ENCODE assay signal across 12 mouse cellular contexts in genomic region chr11:109359043-109359752, GRCm38 (mm10). TPM values are rescaled to one million over a fixed set of nuclear protein-coding genes. Genes with fewer than 3 reads are reported as not detected.
A peak's percentile ranks its signal among the peaks of the same experiment; 100 is the strongest.
DNase-seq lines count a peak whose midpoint lies in the region; ATAC-seq and TF ChIP-seq lines count a peak whose summit lies in the region.
"Had no signal": no experiment of that assay in that cellular context is flagged by ENCODE, and none has a peak within 500 bp of the region (broad histone marks: within the 10 kb centered on the region; RNA-seq: fewer than 3 reads in every experiment).

No protein-coding gene starts in this region.

- no peaks in the 10 kb centered on the region for H3K36me3 ChIP-seq in liver, embryonic 14.5 days (replicated peaks; ENCODE audit: control insufficient read depth, insufficient read depth, low read depth)
- no peaks in the 10 kb centered on the region for H3K36me3 ChIP-seq in liver, embryonic 11.5 days (ENCODE audit: control insufficient read depth, insufficient read depth, low read length)
- no peaks in the 10 kb centered on the region for H3K36me3 ChIP-seq in midbrain, postnatal 0 days (ENCODE audit: insufficient read depth, low read length)

- no peak for TF ChIP-seq EP300 in liver, embryonic 14.5 days (IDR thresholded peaks at IDR 0.05; ENCODE audit: low read depth)

- ATAC-seq in liver, embryonic 14.5 days (ENCODE audit: insufficient read depth) = no peak
- ATAC-seq in liver, embryonic 11.5 days (replicated peaks; ENCODE audit: low FRiP score) = no peak
- no peak for ATAC-seq in midbrain, postnatal 0 days (ENCODE audit: low FRiP score)
- ATAC-seq in activated CD4-positive, CD25-positive, alpha-beta regulatory T cell, adult 4 months = no peak

- no peaks in the 10 kb centered on the region for H3K9me3 ChIP-seq in liver, embryonic 14.5 days (ENCODE audit: control insufficient read depth, low read length)
- H3K9me3 ChIP-seq in liver, embryonic 11.5 days (ENCODE audit: control insufficient read depth, low read length) = no peaks in the 10 kb centered on the region
- H3K9me3 ChIP-seq in midbrain, postnatal 0 days (ENCODE audit: low read length) = no peaks in the 10 kb centered on the region

- no peak overlapping the region for H3K27ac ChIP-seq in liver, embryonic 14.5 days
- H3K27ac ChIP-seq in liver, embryonic 11.5 days (ENCODE audit: low read depth, low read length) = no peak overlapping the region
- peak overlapping the region; percentile 32 for H3K27ac ChIP-seq in cortical plate, adult 2 months (ENCODE audit: insufficient read depth, low read length)
- H3K27ac ChIP-seq in midbrain, postnatal 0 days (ENCODE audit: low read depth, low read length) = peak overlapping the region; percentile 69

- no peak overlapping the region for H3K4me3 ChIP-seq in liver, embryonic 14.5 days (ENCODE audit: insufficient read depth in 1 of 2, low read depth in 2 of 2, low read length in 2 of 2)
- no peak overlapping the region for H3K4me3 ChIP-seq in liver, embryonic 11.5 days (ENCODE audit: low read depth, low read length)
- no peak overlapping the region for H3K4me3 ChIP-seq in cortical plate, adult 2 months (ENCODE audit: insufficient read depth, low read length)
- H3K4me3 ChIP-seq in midbrain, postnatal 0 days (ENCODE audit: low read depth, low read length) = no peak overlapping the region

- 38% methylated on average over 13 of the region's 13 CpGs for WGBS in liver, embryonic 14.5 days (ENCODE audit: insufficient replicate concordance)
- 48% methylated on average over 13 of the region's 13 CpGs for WGBS in liver, embryonic 11.5 days
- 30% methylated on average over 13 of the region's 13 CpGs for WGBS in midbrain, postnatal 0 days

- no peak overlapping the region for H3K4me2 ChIP-seq in liver, embryonic 14.5 days (ENCODE audit: low read depth)
- H3K4me2 ChIP-seq in liver, embryonic 11.5 days = no peak overlapping the region
- H3K4me2 ChIP-seq in midbrain, postnatal 0 days (ENCODE audit: low read depth, low read length, poor library complexity, severe bottlenecking) = no peak overlapping the region

- no peak overlapping the region for H3K9ac ChIP-seq in liver, embryonic 14.5 days (replicated peaks)
- no peak overlapping the region for H3K9ac ChIP-seq in liver, embryonic 11.5 days (ENCODE audit: low read depth, low read length)
- H3K9ac ChIP-seq in midbrain, postnatal 0 days (replicated peaks; ENCODE audit: low read length, poor library complexity, severe bottlenecking) = no peak overlapping the region

- H3K4me1 ChIP-seq in liver, embryonic 14.5 days (replicated peaks; ENCODE audit: control insufficient read depth in 2 of 2, insufficient read depth in 2 of 2, low read length in 1 of 2) = peaks cover 8 to 12% of the 10 kb centered on the region in 2 experiments
- H3K4me1 ChIP-seq in liver, embryonic 11.5 days (replicated peaks; ENCODE audit: control insufficient read depth, insufficient read depth, low read length) = peaks cover 8% of the 10 kb centered on the region
- H3K4me1 ChIP-seq in cortical plate, adult 2 months (ENCODE audit: control insufficient read depth, insufficient read depth, low read length) = peaks cover 10% of the 10 kb centered on the region; the same call in 1 of the 2 replicates
- H3K4me1 ChIP-seq in midbrain, postnatal 0 days (ENCODE audit: insufficient read depth, low read length) = peaks cover 3% of the 10 kb centered on the region; the same call in 1 of the 2 replicates

- peak; percentile 49 for DNase-seq in cerebellum, adult 9-11 months
- no peak for DNase-seq in cerebellum, postnatal 25 days
- peak in 2 of 3 experiments; percentile 56 to 60 for DNase-seq in liver, embryonic 14.5 days (ENCODE audit: low read depth in 3 of 3, low spot score in 3 of 3)
- no peak for DNase-seq in liver, embryonic 11.5 days (ENCODE audit: low spot score)
- DNase-seq in midbrain, postnatal 0 days (ENCODE audit: low spot score) = no peak
- no peak for DNase-seq in frontal cortex, postnatal 36 days (ENCODE audit: low spot score in 2 of 2)
- DNase-seq: adrenal gland, adult 8-10 months; B cell, adult 2 months; heart, postnatal 14 days had no signal

- TF ChIP-seq POLR2A in cortical plate, adult 2 months (IDR thresholded peaks at IDR 0.05; ENCODE audit: extremely low read depth, insufficient read depth, low read length) = no peak

- TF ChIP-seq CTCF in liver, embryonic 14.5 days (IDR thresholded peaks at IDR 0.05; ENCODE audit: low read depth) = no peak
- no peak for TF ChIP-seq CTCF in cortical plate, adult 2 months (IDR thresholded peaks at IDR 0.05; ENCODE audit: extremely low read depth, insufficient read depth, low read length)
- TF ChIP-seq CTCF in midbrain, postnatal 0 days (IDR thresholded peaks at IDR 0.05) = no peak

- H3K27me3 ChIP-seq in liver, embryonic 14.5 days (ENCODE audit: control insufficient read depth, insufficient read depth, low read length) = no peaks in the 10 kb centered on the region
- H3K27me3 ChIP-seq in liver, embryonic 11.5 days (replicated peaks; ENCODE audit: control insufficient read depth, insufficient read depth, low read length) = no peaks in the 10 kb centered on the region
- H3K27me3 ChIP-seq in midbrain, postnatal 0 days (ENCODE audit: insufficient read depth, low read length) = no peaks in the 10 kb centered on the region

RNA-seq across cellular contexts. Expression of gene Gna13, which starts 3.4 kb away (rescaled TPM):
- 7.8 and 9.4 TPM in 2 replicates for polyA plus RNA-seq in liver, embryonic 14.5 days (2012; rRNA removed)
- 13.1 and 15.2 TPM in 2 replicates for polyA plus RNA-seq in liver, embryonic 14.5 days (2014; fragmentation: Nextera tagmentation; extraction: Ambion mirVana)
- 24.9 and 25.3 TPM in 2 replicates for polyA plus RNA-seq in liver, embryonic 11.5 days (2014; fragmentation: Nextera tagmentation; extraction: Ambion mirVana)
- polyA plus RNA-seq in cortical plate, adult 2 months (2012; rRNA removed) = 35.5 and 37.0 TPM in 2 replicates
- total RNA-seq in midbrain, postnatal 0 days (2014; rRNA removed) = 50.3 and 61.0 TPM in 2 replicates
- polyA plus RNA-seq in midbrain, postnatal 0 days (2015; fragmentation: Nextera tagmentation; extraction: Ambion mirVana) = 31.1 and 35.3 TPM in 2 replicates
- polyA plus RNA-seq in activated CD4-positive, CD25-positive, alpha-beta regulatory T cell, adult 4 months (2017; shearing (Covaris generic)) = 10 to 100 TPM; 56.6 to 64.4 TPM

RNA-seq across cellular contexts. Expression of gene 9930022D16Rik, which starts 54.5 kb away (rescaled TPM):
- not detected in 2 replicates for polyA plus RNA-seq in liver, embryonic 14.5 days (2012; rRNA removed)
- not detected in 2 replicates for polyA plus RNA-seq in liver, embryonic 14.5 days (2014; fragmentation: Nextera tagmentation; extraction: Ambion mirVana)
- polyA plus RNA-seq in liver, embryonic 11.5 days (2014; fragmentation: Nextera tagmentation; extraction: Ambion mirVana) = not detected in 2 replicates
- polyA plus RNA-seq in cortical plate, adult 2 months (2012; rRNA removed) = 0.04 and 0.06 TPM in 2 replicates
- not detected in 2 replicates for total RNA-seq in midbrain, postnatal 0 days (2014; rRNA removed)
- not detected in 2 replicates for polyA plus RNA-seq in midbrain, postnatal 0 days (2015; fragmentation: Nextera tagmentation; extraction: Ambion mirVana)
- under 1 TPM; 0.17 to 0.40 TPM for polyA plus RNA-seq in activated CD4-positive, CD25-positive, alpha-beta regulatory T cell, adult 4 months (2017; shearing (Covaris generic))
- total RNA-seq: adrenal gland, adult 8-10 months; heart, postnatal 14 days; layer of hippocampus, postnatal 10 days had no signal

Comparison
In these comparisons a context has a peak if more than half of its experiments do, and no peak if none do; other contexts are left out.
1. DNase-seq: peak in cerebellum, adult 9-11 months (single experiment) and liver, embryonic 14.5 days (2 of 3); none in cerebellum, postnatal 25 days (0 of 2), liver, embryonic 11.5 days (single experiment), midbrain, postnatal 0 days (single experiment) and frontal cortex, postnatal 36 days (0 of 2).
2. H3K27ac ChIP-seq: peak in cortical plate, adult 2 months (single experiment) and midbrain, postnatal 0 days (single experiment); none in liver, embryonic 14.5 days (single experiment) and liver, embryonic 11.5 days (single experiment).